Mouse (Mus musculus): ENCODE measurements around the gene Sphk1. TPM values are rescaled to one million over a fixed set of nuclear protein-coding genes. Genes with fewer than 3 reads are reported as not detected.

Gene Sphk1
- polyA plus RNA-seq, 1 experiment from 2014 or later: 8.1 TPM

DNA sequence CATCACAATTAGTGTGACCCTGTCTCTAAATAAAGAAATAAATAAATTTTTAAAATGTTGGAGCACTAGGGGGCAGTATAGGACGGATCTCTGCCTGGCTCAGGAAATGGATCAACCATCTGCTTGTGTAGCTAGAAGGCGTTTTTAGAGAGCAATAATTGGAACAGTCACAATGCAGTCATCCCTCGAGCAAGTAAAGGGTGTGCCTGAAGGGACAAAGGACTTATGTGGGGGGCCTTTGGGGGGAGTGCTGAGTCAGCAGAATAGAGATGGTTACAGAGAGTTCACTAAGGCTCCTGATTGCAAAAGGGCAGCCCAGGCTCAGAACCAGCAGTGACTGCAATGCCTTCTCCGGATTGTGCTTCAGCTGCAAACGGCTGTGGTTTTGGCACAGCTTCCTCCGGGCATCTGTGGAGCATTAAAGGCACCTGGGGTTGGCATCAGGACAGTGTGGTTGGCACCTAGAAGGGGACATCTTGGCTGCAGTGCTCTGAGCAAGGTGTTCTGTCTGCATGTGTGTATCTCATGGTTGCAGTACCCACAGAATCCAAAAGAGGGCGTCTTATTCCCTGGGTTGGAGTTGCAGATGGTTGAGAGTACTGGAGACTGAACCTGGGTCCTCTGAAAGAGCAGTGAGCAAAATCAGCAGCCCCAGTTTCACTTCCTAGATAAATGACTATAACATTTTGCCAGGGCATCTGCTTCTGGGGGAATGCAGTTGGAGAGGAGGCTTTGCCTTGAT, 29.5 kb upstream of the Sphk1 start:
- no peak overlapping the region for H3K9ac ChIP-seq (ENCODE audit: low read depth, low read length)
- no peaks in the 10 kb centered on the region for H3K36me3 ChIP-seq (ENCODE audit: control insufficient read depth, insufficient read depth, low read length)
- ATAC-seq (ENCODE audit: low FRiP score): no peak
- DNase-seq (ENCODE audit: low spot score): peak; percentile 72
- H3K27me3 ChIP-seq (ENCODE audit: control insufficient read depth, insufficient read depth, low read length): no peaks in the 10 kb centered on the region
- no peak overlapping the region for H3K4me3 ChIP-seq (ENCODE audit: low read depth, low read length)
- no peak overlapping the region for H3K4me2 ChIP-seq (replicated peaks; ENCODE audit: low read depth, low read length)
- H3K27ac ChIP-seq (ENCODE audit: low read depth, low read length): no peak overlapping the region
- H3K9me3 ChIP-seq (ENCODE audit: control insufficient read depth, low read length): no peaks in the 10 kb centered on the region
- no peaks in the 10 kb centered on the region for H3K4me1 ChIP-seq (replicated peaks; ENCODE audit: control insufficient read depth, insufficient read depth, low read length)
- 35% methylated on average over 7 of the region's 7 CpGs for WGBS

DNA sequence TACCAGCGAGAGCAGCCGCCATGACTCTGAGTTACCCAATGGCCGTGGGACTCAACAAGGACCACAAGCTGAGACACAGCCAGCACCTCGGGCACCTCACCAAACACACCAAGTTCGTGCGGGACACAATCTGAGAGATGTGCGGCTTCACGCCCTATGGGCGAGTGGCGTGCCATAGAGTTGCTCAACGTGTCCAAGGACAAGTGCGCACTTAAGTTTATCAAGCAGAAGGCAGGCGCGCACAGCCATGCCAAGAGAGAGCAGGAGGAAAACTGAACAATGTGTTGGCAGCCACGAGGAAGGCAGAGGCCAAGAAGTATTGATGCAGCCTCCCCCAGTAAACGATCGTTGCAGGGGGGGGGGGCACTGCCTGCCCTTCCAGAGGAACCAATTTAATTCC, 26.2 kb upstream of the Sphk1 start:
- H3K9me3 ChIP-seq (ENCODE audit: control insufficient read depth, low read length): no peaks in the 10 kb centered on the region
- no peaks in the 10 kb centered on the region for H3K36me3 ChIP-seq (ENCODE audit: control insufficient read depth, insufficient read depth, low read length)
- no peak overlapping the region for H3K4me2 ChIP-seq (replicated peaks; ENCODE audit: low read depth, low read length)
- no peaks in the 10 kb centered on the region for H3K4me1 ChIP-seq (replicated peaks; ENCODE audit: control insufficient read depth, insufficient read depth, low read length)
- no peak overlapping the region for H3K9ac ChIP-seq (ENCODE audit: low read depth, low read length)
- H3K27ac ChIP-seq (ENCODE audit: low read depth, low read length): no peak overlapping the region
- no peak for ATAC-seq (ENCODE audit: low FRiP score)
- WGBS: 88% methylated on average over 17 of the region's 17 CpGs
- DNase-seq (ENCODE audit: low spot score): no peak
- no peak overlapping the region for H3K4me3 ChIP-seq (ENCODE audit: low read depth, low read length)
- H3K27me3 ChIP-seq (ENCODE audit: control insufficient read depth, insufficient read depth, low read length): no peaks in the 10 kb centered on the region

DNA sequence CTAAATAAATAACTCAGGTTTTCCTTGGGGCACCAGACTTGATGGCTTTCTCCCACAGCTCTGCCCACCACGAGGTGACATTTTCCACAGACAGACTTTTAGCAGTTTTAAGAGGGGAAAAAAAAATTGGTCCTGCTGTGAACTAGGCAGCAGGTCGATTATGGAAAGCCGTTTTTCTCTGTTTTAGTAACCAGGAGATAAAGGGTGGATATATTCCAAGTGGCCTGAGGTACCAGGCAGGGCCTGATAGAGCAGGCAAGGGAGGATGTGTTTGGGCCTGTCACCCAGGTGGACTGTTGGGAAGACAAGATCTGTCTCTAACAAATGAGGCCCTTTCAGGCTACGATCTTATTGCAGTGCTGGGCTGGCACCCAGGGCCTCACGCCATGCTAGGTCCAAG, 25.2 kb upstream of the Sphk1 start:
- 75% methylated on average over 5 of the region's 5 CpGs for WGBS
- Histone ChIP-seq H3K36me3 (ENCODE audit: control insufficient read depth, insufficient read depth, low read length) (no peaks in the 10 kb centered on the region), H3K9me3 (ENCODE audit: control insufficient read depth, low read length) (no peaks in the 10 kb centered on the region), H3K4me3 (ENCODE audit: low read depth, low read length) (no peak overlapping the region), H3K4me1 (replicated peaks; ENCODE audit: control insufficient read depth, insufficient read depth, low read length) (no peaks in the 10 kb centered on the region), H3K9ac (ENCODE audit: low read depth, low read length) (no peak overlapping the region), H3K27me3 (ENCODE audit: control insufficient read depth, insufficient read depth, low read length) (no peaks in the 10 kb centered on the region), H3K27ac (ENCODE audit: low read depth, low read length) (no peak overlapping the region), H3K4me2 (replicated peaks; ENCODE audit: low read depth, low read length) (no peak overlapping the region)
- ATAC-seq (ENCODE audit: low FRiP score): no peak
- DNase-seq (ENCODE audit: low spot score): no peak

DNA sequence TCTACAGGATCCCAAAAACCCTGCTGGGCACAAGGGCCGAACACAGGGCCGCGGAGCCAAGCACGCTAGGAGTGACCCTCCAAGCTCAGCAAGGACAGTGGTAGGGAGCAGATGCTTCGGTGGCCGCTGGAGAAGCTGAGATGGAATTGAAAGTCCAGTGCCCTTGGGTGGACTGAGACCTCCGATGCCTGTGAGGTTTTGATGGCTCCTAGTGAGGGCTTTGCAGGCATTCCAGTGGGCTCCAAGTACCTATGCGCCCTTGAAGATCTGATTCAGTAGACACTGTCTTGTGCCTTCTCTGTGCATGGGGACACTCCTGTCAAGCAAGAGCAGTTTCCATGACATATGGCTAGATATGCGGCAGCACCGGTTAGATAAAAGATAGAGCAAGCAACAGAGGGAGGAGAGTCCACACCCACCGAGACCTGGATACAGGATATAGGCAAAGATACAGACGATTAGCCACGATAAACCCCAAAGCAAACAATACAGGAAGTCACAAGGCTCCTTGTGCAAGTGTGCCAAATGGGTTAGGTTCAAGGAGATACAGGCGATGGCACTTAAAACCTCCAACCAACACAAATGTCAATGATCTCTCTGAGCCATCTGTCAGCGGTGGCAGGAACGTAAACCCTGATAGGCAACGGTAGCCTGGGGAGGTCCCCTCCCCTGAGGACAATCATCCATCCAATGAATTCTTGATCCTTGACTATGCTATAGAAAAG, 24.4 kb upstream of the Sphk1 start:
- ATAC-seq (ENCODE audit: low FRiP score): no peak
- H3K9me3 ChIP-seq (ENCODE audit: control insufficient read depth, low read length): no peaks in the 10 kb centered on the region
- DNase-seq (ENCODE audit: low spot score): no peak
- WGBS: 78% methylated on average over 17 of the region's 17 CpGs
- no peak overlapping the region for H3K27ac ChIP-seq (ENCODE audit: low read depth, low read length)
- no peaks in the 10 kb centered on the region for H3K4me1 ChIP-seq (replicated peaks; ENCODE audit: control insufficient read depth, insufficient read depth, low read length)
- H3K9ac ChIP-seq (ENCODE audit: low read depth, low read length): no peak overlapping the region
- no peaks in the 10 kb centered on the region for H3K36me3 ChIP-seq (ENCODE audit: control insufficient read depth, insufficient read depth, low read length)
- no peak overlapping the region for H3K4me3 ChIP-seq (ENCODE audit: low read depth, low read length)
- no peaks in the 10 kb centered on the region for H3K27me3 ChIP-seq (ENCODE audit: control insufficient read depth, insufficient read depth, low read length)
- H3K4me2 ChIP-seq (replicated peaks; ENCODE audit: low read depth, low read length): no peak overlapping the region

DNA sequence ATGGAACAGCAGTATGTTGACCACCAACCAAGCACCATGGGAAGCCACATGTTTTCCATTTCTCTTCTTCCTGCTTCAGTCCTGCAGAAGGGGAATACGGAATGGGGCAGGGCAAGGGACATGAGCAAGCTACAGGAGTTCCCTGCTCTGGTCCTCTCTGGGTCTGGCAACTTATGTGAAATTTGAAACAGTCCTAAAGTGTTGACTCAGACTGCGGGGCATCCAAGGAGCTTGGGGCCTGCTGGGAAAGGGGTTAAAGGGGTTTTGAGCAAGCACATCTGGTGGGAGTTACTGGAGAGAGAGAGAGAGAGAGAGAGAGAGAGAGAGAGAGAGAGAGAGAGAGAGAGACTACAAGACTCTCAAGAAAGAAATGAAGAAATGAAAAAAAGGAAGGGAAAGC, 22.0 kb upstream of the Sphk1 start:
- no peak for DNase-seq (ENCODE audit: low spot score)
- Histone ChIP-seq H3K4me2 (replicated peaks; ENCODE audit: low read depth, low read length) (no peak overlapping the region), H3K9me3 (ENCODE audit: control insufficient read depth, low read length) (no peaks in the 10 kb centered on the region), H3K27me3 (ENCODE audit: control insufficient read depth, insufficient read depth, low read length) (no peaks in the 10 kb centered on the region), H3K9ac (ENCODE audit: low read depth, low read length) (no peak overlapping the region), H3K4me3 (ENCODE audit: low read depth, low read length) (no peak overlapping the region), H3K27ac (ENCODE audit: low read depth, low read length) (no peak overlapping the region), H3K36me3 (ENCODE audit: control insufficient read depth, insufficient read depth, low read length) (no peaks in the 10 kb centered on the region), H3K4me1 (replicated peaks; ENCODE audit: control insufficient read depth, insufficient read depth, low read length) (no peaks in the 10 kb centered on the region)
- ATAC-seq (ENCODE audit: low FRiP score): no peak
- 50% methylated on average over 2 of the region's 2 CpGs for WGBS

DNA sequence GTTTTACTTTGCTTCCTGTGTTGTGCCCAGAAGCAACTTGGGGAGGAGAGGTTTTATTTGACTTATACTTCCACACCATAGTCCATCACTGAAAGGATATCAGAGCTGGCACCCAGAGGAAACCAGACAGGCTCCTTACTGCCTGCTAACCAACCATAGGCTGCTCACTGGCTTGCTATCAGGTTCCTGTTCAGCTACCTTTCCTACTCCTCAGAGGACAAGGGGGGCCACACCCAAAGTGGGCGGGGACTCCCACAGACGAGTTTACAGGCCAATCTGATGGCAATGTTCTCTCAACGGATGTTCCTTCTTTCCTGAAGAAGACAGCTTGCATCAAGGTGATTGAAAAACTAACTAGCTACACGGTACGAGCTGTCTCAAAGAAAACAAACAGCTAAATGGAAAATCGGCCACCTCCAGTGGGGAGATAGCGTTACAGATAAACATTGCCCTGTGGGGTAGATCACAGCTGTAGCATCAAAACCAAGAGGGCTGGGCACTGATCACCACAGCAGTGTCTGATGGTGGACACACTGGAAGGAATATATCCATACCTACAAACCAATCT, 19.3 kb upstream of the Sphk1 start:
- DNase-seq (ENCODE audit: low spot score): no peak
- H3K27me3 ChIP-seq (ENCODE audit: control insufficient read depth, insufficient read depth, low read length): peaks cover 2% of the 10 kb centered on the region; the same call in 1 of the 2 replicates

DNA sequence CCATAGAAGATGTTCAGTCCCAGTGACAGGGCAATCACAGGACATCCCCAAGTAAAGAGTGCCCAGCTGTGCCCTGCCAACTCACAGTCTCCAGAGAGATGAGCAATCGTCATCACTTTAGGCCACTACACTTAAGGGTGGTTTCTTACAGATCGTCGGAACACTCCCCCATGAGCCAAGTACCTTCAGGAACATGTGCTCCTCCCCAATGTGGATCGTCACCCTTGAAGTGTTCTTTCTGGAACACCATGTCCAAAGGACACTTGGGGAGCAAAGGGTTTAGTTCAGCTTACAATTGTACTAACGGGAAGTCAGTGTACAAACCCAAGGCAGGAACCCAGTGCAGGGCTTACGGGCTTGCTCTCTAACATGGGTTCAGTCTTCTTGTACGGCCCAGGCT, 18.6 kb upstream of the Sphk1 start:
- peaks cover 2% of the 10 kb centered on the region; the same call in 1 of the 2 replicates for H3K27me3 ChIP-seq (ENCODE audit: control insufficient read depth, insufficient read depth, low read length)
- no peak overlapping the region for H3K4me2 ChIP-seq (replicated peaks; ENCODE audit: low read depth, low read length)
- no peak for ATAC-seq (ENCODE audit: low FRiP score)
- H3K9ac ChIP-seq (ENCODE audit: low read depth, low read length): no peak overlapping the region
- no peaks in the 10 kb centered on the region; the same call in 1 of the 2 replicates for H3K4me1 ChIP-seq (replicated peaks; ENCODE audit: control insufficient read depth, insufficient read depth, low read length)
- DNase-seq (ENCODE audit: low spot score): no peak
- no peak overlapping the region for H3K27ac ChIP-seq (ENCODE audit: low read depth, low read length)
- no peaks in the 10 kb centered on the region for H3K36me3 ChIP-seq (ENCODE audit: control insufficient read depth, insufficient read depth, low read length)
- H3K4me3 ChIP-seq (ENCODE audit: low read depth, low read length): no peak overlapping the region
- WGBS: 93% methylated on average over 7 of the region's 7 CpGs
- H3K9me3 ChIP-seq (ENCODE audit: control insufficient read depth, low read length): no peaks in the 10 kb centered on the region

More for the DNA sequence above, 19.3 kb upstream of the Sphk1 start:
- no peak for ATAC-seq (ENCODE audit: low FRiP score)
- Histone ChIP-seq H3K27ac (ENCODE audit: low read depth, low read length) (no peak overlapping the region), H3K9me3 (ENCODE audit: control insufficient read depth, low read length) (no peaks in the 10 kb centered on the region), H3K4me3 (ENCODE audit: low read depth, low read length) (no peak overlapping the region), H3K9ac (ENCODE audit: low read depth, low read length) (no peak overlapping the region), H3K36me3 (ENCODE audit: control insufficient read depth, insufficient read depth, low read length) (no peaks in the 10 kb centered on the region), H3K4me2 (replicated peaks; ENCODE audit: low read depth, low read length) (no peak overlapping the region), H3K4me1 (replicated peaks; ENCODE audit: control insufficient read depth, insufficient read depth, low read length) (no peaks in the 10 kb centered on the region; the same call in 1 of the 2 replicates)
- 65% methylated on average over 7 of the region's 7 CpGs for WGBS

DNA sequence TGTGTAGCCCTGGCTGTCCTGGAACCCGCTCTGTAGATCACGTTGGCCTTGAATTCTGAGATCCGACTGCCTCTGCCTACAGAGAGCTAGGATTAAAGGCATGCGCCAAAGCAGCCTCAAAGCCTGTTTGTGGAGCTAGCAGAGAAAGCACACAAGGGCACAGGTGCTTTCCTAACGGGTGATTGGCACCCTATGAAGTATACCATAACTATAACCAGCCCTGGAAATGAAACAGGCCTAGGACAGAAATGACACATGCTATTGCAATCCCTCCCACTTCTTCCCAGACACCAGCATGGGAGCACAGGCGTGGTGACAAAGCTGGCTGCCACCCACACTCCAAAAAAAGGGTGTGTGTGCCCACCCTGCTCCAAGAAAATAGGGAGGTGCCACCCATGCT, 17.7 kb upstream of the Sphk1 start:
- H3K9ac ChIP-seq (ENCODE audit: low read depth, low read length): no peak overlapping the region
- no peak for ATAC-seq (ENCODE audit: low FRiP score)
- H3K27ac ChIP-seq (ENCODE audit: low read depth, low read length): no peak overlapping the region
- DNase-seq (ENCODE audit: low spot score): no peak
- WGBS: 86% methylated on average over 6 of the region's 6 CpGs
- H3K9me3 ChIP-seq (ENCODE audit: control insufficient read depth, low read length): no peaks in the 10 kb centered on the region
- no peaks in the 10 kb centered on the region for H3K36me3 ChIP-seq (ENCODE audit: control insufficient read depth, insufficient read depth, low read length)
- H3K4me2 ChIP-seq (replicated peaks; ENCODE audit: low read depth, low read length): no peak overlapping the region
- H3K4me1 ChIP-seq (replicated peaks; ENCODE audit: control insufficient read depth, insufficient read depth, low read length): no peaks in the 10 kb centered on the region; the same call in 1 of the 2 replicates
- peaks cover 2% of the 10 kb centered on the region; the same call in 1 of the 2 replicates for H3K27me3 ChIP-seq (ENCODE audit: control insufficient read depth, insufficient read depth, low read length)
- no peak overlapping the region for H3K4me3 ChIP-seq (ENCODE audit: low read depth, low read length)
